Mouse (Mus musculus) hematopoietic stem cell, adult 5-6 weeks (primary cell): ENCODE data around the gene Defb45. TPM values are rescaled to one million over a fixed set of nuclear protein-coding genes. Genes with fewer than 3 reads are reported as not detected.

Source experiments
- ATAC-seq, 2 experiments: fragments of 125-278 bp in 1 of 2; replicated peaks in 1 of 2; 2 replicates each; pipeline ENCODE4 v1.8.0; 2016 to 2017; ENCODE audit warnings: inconsistent platforms in 2 of 2, mild to moderate bottlenecking in 2 of 2, moderate number of reproducible peaks in 2 of 2, low read depth in 1 of 2, moderate TSS enrichment in 1 of 2; ENCODE audit not compliant: low FRiP score in 2 of 2, poor library complexity in 2 of 2, severe bottlenecking in 2 of 2, insufficient read depth in 1 of 2, low TSS enrichment in 1 of 2
- total RNA-seq: library from RNA; stranded (forward); fragments of 172-1452, 232-1000 nt; gene quantifications from 2 replicates; pipeline ENCODE4 v1.2.3, GENCODE M21; 2017

The Defb45 gene
- total RNA-seq, 1 experiment from 2014 or later = not detected

DNA sequence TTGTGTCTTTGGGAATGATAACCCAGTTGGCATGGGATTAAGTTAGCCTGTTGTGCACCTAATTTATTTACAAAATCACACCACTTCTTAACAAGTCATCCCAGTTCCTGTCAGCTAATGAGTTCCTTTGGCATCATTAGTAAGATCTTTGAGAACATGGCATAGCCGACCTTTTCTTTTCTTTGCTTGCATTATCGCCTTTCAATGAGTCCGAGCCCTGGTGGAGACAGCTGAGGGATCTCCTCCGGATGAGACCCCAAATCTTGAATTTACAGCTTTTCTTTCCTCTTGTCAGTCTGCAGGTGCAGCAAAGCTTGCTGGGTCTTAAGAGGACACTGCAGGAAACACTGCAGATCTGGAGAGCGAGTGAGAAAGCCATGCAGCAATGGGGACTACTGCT lies 30.2 kb downstream of the Defb45 start, which contains the start of gene Gm17416:
Gm17416 (plus strand) TSS at position 301 of the 400 bp plus-strand sequence.
- no peak for ATAC-seq

GRCm38 (mm10) chr2:152556655-152557054 lies 42.5 kb downstream of the Defb45 start:
- ATAC-seq = peak; percentile 62 to 68

DNA sequence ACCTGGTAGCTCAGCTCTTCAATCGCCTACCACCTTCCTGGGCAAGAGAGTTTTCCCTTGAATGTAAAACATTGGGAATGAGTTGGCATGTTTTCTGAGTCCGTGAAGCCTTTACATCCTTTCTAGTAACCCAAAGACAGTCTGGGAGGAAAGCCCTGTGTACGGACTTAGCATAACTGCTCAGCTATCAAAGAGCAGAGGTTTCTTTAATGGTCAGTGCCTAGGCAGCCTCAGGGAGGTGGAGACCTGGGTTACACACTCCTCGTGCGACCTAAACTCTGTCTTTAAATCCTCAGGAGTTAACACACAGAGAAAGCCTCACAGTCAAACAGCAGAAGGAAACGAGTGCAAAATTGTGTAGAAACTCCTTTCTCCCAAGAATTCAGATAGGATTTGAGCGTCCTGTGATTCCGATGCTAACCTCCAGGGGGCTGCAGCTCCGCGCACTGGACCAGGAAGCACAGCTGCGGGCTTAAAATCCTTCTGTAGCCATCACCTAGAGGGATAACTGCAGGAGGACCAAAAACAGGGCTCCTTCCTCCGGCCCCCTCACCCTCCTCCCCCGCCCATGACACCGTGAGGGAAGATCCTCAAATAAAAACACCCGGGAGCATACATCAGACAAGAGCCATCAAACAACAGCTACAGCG lies 45.3 kb downstream of the Defb45 start:
- ATAC-seq = peak; percentile 53 to 65; a peak in 2 of 4 replicates

- no peak for ATAC-seq
Measured at GRCm38 (mm10) chr2:152548124-152548523, 51.1 kb downstream of the Defb45 start.

DNA sequence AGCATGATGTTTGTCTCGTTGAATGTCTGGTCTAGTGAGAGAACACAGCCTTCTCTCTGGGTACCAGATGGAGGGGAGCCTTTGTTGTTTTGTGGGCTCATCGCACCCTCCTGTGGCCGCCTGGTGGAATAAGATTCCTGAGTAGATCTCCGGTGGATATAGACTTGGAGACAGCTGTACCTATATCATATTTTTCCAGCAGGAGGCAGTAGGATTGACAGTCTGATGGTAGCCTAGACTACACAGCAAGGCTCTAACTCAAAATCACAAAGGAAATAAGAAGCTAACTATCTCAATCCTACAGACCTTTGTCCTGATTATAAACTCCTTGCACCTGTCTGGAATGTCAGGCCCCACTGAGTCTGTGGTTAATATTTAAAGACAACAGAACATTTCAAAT lies 54.5 kb downstream of the Defb45 start:
- ATAC-seq = peak; percentile 78 to 86

DNA sequence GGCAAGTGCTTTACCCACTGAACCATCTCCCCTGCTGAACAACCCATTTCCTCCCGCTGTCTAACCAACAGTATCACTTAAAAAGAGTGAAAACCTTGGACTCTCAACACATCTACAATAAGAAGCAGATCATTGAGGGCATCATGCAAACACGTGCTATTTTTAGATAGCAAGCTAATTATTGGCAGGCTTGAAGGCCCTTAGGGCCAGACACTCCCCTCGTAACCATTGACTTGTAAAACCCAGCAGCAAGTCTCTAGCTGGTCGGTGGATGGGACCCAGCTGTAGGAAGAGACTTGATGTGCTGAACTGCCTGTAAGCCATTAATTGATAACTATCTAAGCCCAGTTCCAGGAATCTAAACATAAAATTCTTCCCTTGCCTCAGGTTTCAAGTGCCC lies 55.7 kb downstream of the Defb45 start:
- ATAC-seq = no peak

Other genes with a start within 250 kb of the Defb45 start
- gene Nrsn2, start 222.8 kb downstream of the Defb45 start, total RNA-seq = not detected in 2 replicates
- 1.9 and 3.9 TPM in 2 replicates for gene Sox12, start 201.3 kb downstream of the Defb45 start, total RNA-seq
- gene Zcchc3, start 184.4 kb downstream of the Defb45 start, total RNA-seq = 5.8 and 5.9 TPM in 2 replicates
- gene 6820408C15Rik, start 183.8 kb downstream of the Defb45 start, total RNA-seq = not detected in 2 replicates
- not detected in 2 replicates for gene Defb23, start 134.8 kb downstream of the Defb45 start, total RNA-seq
- not detected in 2 replicates for gene Defb20, start 122.3 kb downstream of the Defb45 start, total RNA-seq
- gene Defb22, start 109.3 kb downstream of the Defb45 start, total RNA-seq = not detected in 2 replicates
- not detected in 2 replicates for gene Defb26, start 87.7 kb downstream of the Defb45 start, total RNA-seq
- not detected in 2 replicates for gene Defb28, start 81.1 kb downstream of the Defb45 start, total RNA-seq
- gene Defb29, start 59.3 kb downstream of the Defb45 start, total RNA-seq = not detected in 2 replicates
- not detected in 2 replicates for gene Gm17416, start 30.1 kb downstream of the Defb45 start, total RNA-seq
- gene Defb21, start 26.7 kb downstream of the Defb45 start, total RNA-seq = not detected in 2 replicates
- not detected in 2 replicates for gene Defb19, start 19.1 kb downstream of the Defb45 start, total RNA-seq
- not detected in 2 replicates for gene Defb36, start 4.9 kb upstream of the Defb45 start, total RNA-seq
- gene Defb25, start 23.7 kb upstream of the Defb45 start, total RNA-seq = not detected in 2 replicates
- gene Rem1, start 27.6 kb upstream of the Defb45 start, total RNA-seq = not detected in 2 replicates
- gene H13, start 70.1 kb upstream of the Defb45 start, total RNA-seq = 104 and 106 TPM in 2 replicates
- 15.0 and 19.1 TPM in 2 replicates for gene Mcts2, start 87.6 kb upstream of the Defb45 start, total RNA-seq
- gene Id1, start 136.9 kb upstream of the Defb45 start, total RNA-seq = 5.8 and 9.6 TPM in 2 replicates
- gene Cox4i2, start 154.8 kb upstream of the Defb45 start, total RNA-seq = 1.3 TPM in 1 of 2 replicates, not detected in the other
- gene Bcl2l1, start 232.3 kb upstream of the Defb45 start, total RNA-seq = 11.2 and 11.6 TPM in 2 replicates
- gene Tpx2, start 248.6 kb upstream of the Defb45 start, total RNA-seq = 68.1 and 113 TPM in 2 replicates